Mouse (Mus musculus) hindbrain, embryonic 11.5 days (tissue): ENCODE results near the gene Naa40. TPM values are rescaled to one million over a fixed set of nuclear protein-coding genes. Genes with fewer than 3 reads are reported as not detected.
A peak's percentile ranks its signal among the peaks of the same experiment; 100 is the strongest.

ENCODE experiments used
- ATAC-seq: fragments of 200-750 bp; cut with Nextera tagmentation; 2 replicates; pipeline ENCODE4 v1.8.0; 2017; ENCODE audit warnings: mild to moderate bottlenecking, moderate TSS enrichment, moderate library complexity; ENCODE audit not compliant: low FRiP score
- DNase-seq: peaks from one replicate; pipeline ENCODE4 v3.0.0-alpha.2; 2015; ENCODE audit warnings: low spot score
- H3K27ac ChIP-seq: fragments of 300-500 bp; sonication (generic); 2 replicates; pipeline ENCODE4 v1.5.1; 2014; ENCODE audit warnings: mild to moderate bottlenecking, low read depth, low read length
- H3K27me3 ChIP-seq: fragments of 300-500 bp; sonication (generic); 2 replicates; pipeline ENCODE4 v1.6.1; 2014; ENCODE audit warnings: mild to moderate bottlenecking, low read length, moderate library complexity, mixed read lengths; ENCODE audit not compliant: control insufficient read depth, insufficient read depth
- H3K36me3 ChIP-seq: fragments of 300-500 bp; sonication (generic); 2 replicates; pipeline ENCODE4 v1.6.1; 2014; ENCODE audit warnings: mild to moderate bottlenecking, low read length, moderate library complexity, mixed read lengths; ENCODE audit not compliant: control insufficient read depth, insufficient read depth
- H3K4me1 ChIP-seq: fragments of 300-500 bp; sonication (generic); replicated peaks from 2 replicates; pipeline ENCODE4 v1.6.1; 2014; ENCODE audit warnings: low read length, mixed read lengths; ENCODE audit not compliant: control insufficient read depth, insufficient read depth
- H3K4me2 ChIP-seq: fragments of 300-500 bp; sonication (generic); replicated peaks from 2 replicates; pipeline ENCODE4 v1.6.1; 2014; ENCODE audit warnings: mild to moderate bottlenecking, low read depth, low read length
- H3K4me3 ChIP-seq: fragments of 300-500 bp; sonication (generic); 2 replicates; pipeline ENCODE4 v1.5.1; 2014; ENCODE audit warnings: low read depth, low read length
- H3K9ac ChIP-seq: fragments of 300-500 bp; sonication (generic); 2 replicates; pipeline ENCODE4 v1.6.1; 2014; ENCODE audit warnings: low read depth, low read length
- H3K9me3 ChIP-seq: fragments of 300-500 bp; sonication (generic); 2 replicates; pipeline ENCODE4 v1.6.1; 2016; ENCODE audit warnings: low read length; ENCODE audit not compliant: control insufficient read depth
- WGBS: fragments of 180-500 bp; shearing (Covaris S2); extraction: QIAGEN DNeasy Blood & Tissue Kit; methylation state at CpG from one replicate; pipeline ENCODE4 v1.1.7; 2014; 5-methylcytosine and 5-hydroxymethylcytosine counted together
- polyA plus RNA-seq: library from polyadenylated mRNA; unstranded; fragments of >200 nt; fragmentation: Nextera tagmentation; extraction: Ambion mirVana; gene quantifications from 2 replicates; pipeline ENCODE4 v1.2.1, GENCODE M21; 2014

Naa40 gene
- polyA plus RNA-seq, 1 experiment from 2014 or later: 79.9 TPM

- peak; percentile 90 for DNase-seq
- Histone ChIP-seq H3K4me1 (peaks cover 39% of the 10 kb centered on the region), H3K27ac (peak within 1 kb of the TSS; percentile 100), H3K4me3 (peak within 1 kb of the TSS; percentile 99), H3K9ac (peak within 1 kb of the TSS; percentile 99), H3K36me3 (peaks cover 9% of the 10 kb centered on the region), H3K9me3 (no peaks in the 10 kb centered on the region), H3K4me2 (peak within 1 kb of the TSS; percentile 85), H3K27me3 (no peaks in the 10 kb centered on the region)
- peak; percentile 69 for ATAC-seq
- WGBS: under 1% methylated on average over 26 of the region's 28 CpGs
Observed at GRCm38 (mm10) chr19:7267091-7267741, 26.2 kb upstream of the Naa40 start, which contains the start of gene Rcor2. Gene Rcor2 (plus strand): TSS chr19:7267325.

DNA sequence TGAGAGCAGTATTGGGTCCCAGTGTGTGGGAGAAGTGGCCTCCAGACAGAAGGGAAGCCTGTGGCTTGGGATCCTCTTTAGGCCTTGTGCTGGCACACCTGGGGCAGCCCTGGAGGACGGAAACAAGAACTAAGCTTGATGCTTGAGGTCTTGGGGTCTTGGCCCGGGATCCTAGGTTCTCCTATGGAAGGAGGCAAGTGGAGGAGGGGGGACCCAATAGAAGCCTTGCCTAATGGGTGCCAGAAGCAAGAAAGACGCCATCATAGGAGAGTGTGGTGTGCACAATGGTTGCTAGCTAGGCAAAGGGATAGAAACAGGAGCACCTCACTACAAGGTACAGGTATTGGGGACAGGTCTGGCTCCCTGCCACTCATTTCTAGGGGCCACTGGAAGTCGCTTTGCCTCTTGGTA lies 25.4 kb upstream of the Naa40 start:
- no peaks in the 10 kb centered on the region for H3K9me3 ChIP-seq
- peaks cover 38% of the 10 kb centered on the region for H3K4me1 ChIP-seq
- 28% methylated on average over 4 of the region's 4 CpGs for WGBS
- peaks cover 5% of the 10 kb centered on the region; the same call in 1 of the 2 replicates for H3K36me3 ChIP-seq
- H3K27me3 ChIP-seq: no peaks in the 10 kb centered on the region
- peak overlapping the region; percentile 99 for H3K9ac ChIP-seq
- ATAC-seq (no peak), DNase-seq (peak; percentile 58)
- H3K4me2 ChIP-seq: peak overlapping the region; percentile 85
- no peak overlapping the region for H3K4me3 ChIP-seq
- H3K27ac ChIP-seq: peak overlapping the region; percentile 100

GRCm38 (mm10) chr19:7265478-7266191 lies 24.7 kb upstream of the Naa40 start:
- no peak overlapping the region for H3K4me3 ChIP-seq
- no peaks in the 10 kb centered on the region for H3K36me3 ChIP-seq
- H3K9me3 ChIP-seq: no peaks in the 10 kb centered on the region
- peak; percentile 53 for ATAC-seq
- peaks cover 36% of the 10 kb centered on the region for H3K4me1 ChIP-seq
- H3K27ac ChIP-seq: peak overlapping the region; percentile 100
- peak overlapping the region; percentile 85 for H3K4me2 ChIP-seq
- H3K9ac ChIP-seq: peak overlapping the region; percentile 99
- no peaks in the 10 kb centered on the region for H3K27me3 ChIP-seq
- 8% methylated on average over 13 of the region's 14 CpGs for WGBS
- DNase-seq: peak; percentile 81

GRCm38 (mm10) chr19:7264766-7265331 lies 23.9 kb upstream of the Naa40 start:
- ATAC-seq (no peak), DNase-seq (peak; percentile 57)
- Histone ChIP-seq H3K27ac (peak overlapping the region; percentile 100), H3K9me3 (no peaks in the 10 kb centered on the region), H3K4me1 (peaks cover 32% of the 10 kb centered on the region), H3K4me2 (peak overlapping the region; percentile 26), H3K4me3 (no peak overlapping the region), H3K36me3 (no peaks in the 10 kb centered on the region), H3K9ac (peak overlapping the region; percentile 99), H3K27me3 (no peaks in the 10 kb centered on the region)
- WGBS: 7% methylated on average over 6 of the region's 6 CpGs

DNA sequence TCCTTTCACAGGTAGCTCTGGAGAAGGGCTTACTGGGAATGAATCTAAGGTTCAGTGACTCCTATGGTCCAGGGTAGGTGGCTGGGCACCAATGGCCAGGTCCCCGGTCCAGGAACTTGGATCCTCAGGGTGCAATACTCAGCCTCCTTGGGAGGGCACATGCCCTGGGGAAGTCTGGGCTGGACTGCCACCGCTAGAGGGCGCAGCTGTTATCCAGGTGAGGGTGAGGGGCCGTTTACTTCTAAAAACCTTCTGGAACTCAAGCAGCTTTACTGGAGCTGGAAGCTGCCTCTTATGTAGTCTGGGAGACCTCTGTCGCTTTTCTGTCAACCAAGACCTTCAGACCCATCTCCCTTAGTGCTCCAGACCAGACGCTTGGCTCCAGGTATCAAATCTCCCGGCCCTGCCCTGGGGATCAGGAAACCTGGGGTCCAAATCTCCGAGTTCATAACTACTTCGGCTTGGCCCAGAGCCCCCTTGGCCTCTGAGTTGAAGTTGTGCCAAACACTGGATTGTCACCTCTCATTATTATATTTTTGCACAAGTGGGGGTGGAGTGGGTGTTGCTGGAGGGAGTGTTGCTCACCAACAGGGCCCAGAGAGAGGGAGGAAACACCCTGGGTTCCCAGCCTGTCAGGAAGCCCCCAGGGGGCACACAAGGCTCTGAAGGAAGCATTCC lies 23.2 kb upstream of the Naa40 start:
- Histone ChIP-seq H3K9me3 (no peaks in the 10 kb centered on the region), H3K4me3 (no peak overlapping the region), H3K36me3 (no peaks in the 10 kb centered on the region), H3K9ac (peak overlapping the region; percentile 99), H3K27me3 (no peaks in the 10 kb centered on the region), H3K4me2 (peak overlapping the region; percentile 26), H3K27ac (peak overlapping the region; percentile 100), H3K4me1 (peaks cover 30% of the 10 kb centered on the region)
- WGBS: 13% methylated on average over 9 of the region's 9 CpGs
- DNase-seq (peak; percentile 87), ATAC-seq (no peak)

DNA sequence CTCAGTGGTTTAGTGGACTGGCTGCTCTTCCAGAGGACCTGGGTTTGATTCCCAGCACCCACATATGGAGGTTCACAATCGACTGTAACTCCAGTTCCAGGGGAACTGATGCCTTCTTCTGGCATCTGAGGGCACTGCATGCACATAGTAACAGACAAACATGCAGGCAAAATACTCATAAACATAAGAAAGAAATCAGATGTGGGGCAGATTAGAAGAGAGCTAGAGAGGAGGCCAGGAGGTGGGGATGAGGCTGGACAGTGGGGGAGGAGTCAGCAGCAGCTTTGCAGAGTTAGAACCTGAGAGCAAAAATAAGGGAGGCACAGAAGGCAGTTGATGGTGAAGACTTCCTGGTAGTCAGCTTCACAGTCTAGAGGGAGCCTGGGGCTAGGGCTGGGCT lies 21.6 kb upstream of the Naa40 start:
- ATAC-seq (no peak), DNase-seq (no peak)
- no peaks in the 10 kb centered on the region for H3K36me3 ChIP-seq
- no peak overlapping the region for H3K4me2 ChIP-seq
- no peaks in the 10 kb centered on the region for H3K9me3 ChIP-seq
- 87% methylated on average over 1 of the region's 1 CpGs for WGBS
- no peak overlapping the region for H3K9ac ChIP-seq
- no peak overlapping the region for H3K4me3 ChIP-seq
- no peaks in the 10 kb centered on the region for H3K27me3 ChIP-seq
- peaks cover 27% of the 10 kb centered on the region for H3K4me1 ChIP-seq
- no peak overlapping the region for H3K27ac ChIP-seq

GRCm38 (mm10) chr19:7261964-7262363 lies 21.0 kb upstream of the Naa40 start:
- no peak for DNase-seq
- Histone ChIP-seq H3K27me3 (no peaks in the 10 kb centered on the region), H3K27ac (no peak overlapping the region), H3K4me2 (no peak overlapping the region), H3K4me1 (peaks cover 24% of the 10 kb centered on the region), H3K36me3 (no peaks in the 10 kb centered on the region), H3K9ac (no peak overlapping the region), H3K9me3 (no peaks in the 10 kb centered on the region), H3K4me3 (no peak overlapping the region)
- no peak for ATAC-seq
- WGBS: 86% methylated on average over 3 of the region's 3 CpGs

DNA sequence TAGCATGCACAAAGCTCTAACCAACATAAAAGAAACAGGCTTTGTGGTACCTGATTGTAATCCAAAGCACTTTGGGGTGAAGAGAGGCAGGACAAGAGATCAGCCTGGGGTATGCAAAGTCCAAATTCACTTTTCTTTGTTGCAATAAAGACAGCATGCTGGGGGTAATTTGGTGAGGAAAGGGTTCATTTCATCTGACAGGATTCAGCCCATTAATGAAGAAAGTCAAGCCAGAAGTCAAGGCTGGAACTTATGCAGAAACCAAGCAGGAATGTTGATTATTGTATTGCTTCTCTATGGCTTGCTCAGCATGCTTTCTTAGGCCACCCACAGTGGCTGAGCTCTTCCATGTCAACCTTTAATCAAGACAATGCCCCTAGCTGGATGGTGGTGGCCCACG lies 20.5 kb upstream of the Naa40 start:
- DNase-seq: no peak
- no peaks in the 10 kb centered on the region for H3K27me3 ChIP-seq
- no peak overlapping the region for H3K4me2 ChIP-seq
- ATAC-seq: no peak
- no peak overlapping the region for H3K27ac ChIP-seq
- no peaks in the 10 kb centered on the region for H3K36me3 ChIP-seq
- peaks cover 19% of the 10 kb centered on the region for H3K4me1 ChIP-seq
- H3K4me3 ChIP-seq: no peak overlapping the region
- no peak overlapping the region for H3K9ac ChIP-seq
- WGBS: 84% methylated on average over 1 of the region's 1 CpGs
- H3K9me3 ChIP-seq: no peaks in the 10 kb centered on the region
